Mouse (Mus musculus): Measurements from ENCODE around the gene Kifc5b. TPM values are rescaled to one million over a fixed set of nuclear protein-coding genes. Genes with fewer than 3 reads are reported as not detected.
"Not testable (repeated sequence)": the region's sequence is repeated elsewhere in the genome, so short reads cannot be mapped to it uniquely, and the experiment has no call there.

Kifc5b gene
- polyA plus RNA-seq, 1 experiment from 2014 or later, result 11.6 TPM

GRCm38 (mm10) chr17:26931795-26932194 lies 14.9 kb downstream of the Kifc5b start:
- H3K9me3 ChIP-seq; H3K27me3 ChIP-seq (replicated peaks; ENCODE audit: low read depth, poor library complexity, severe bottlenecking); H3K27ac ChIP-seq (replicated peaks); H3K4me3 ChIP-seq: not testable (repeated sequence)
- WGBS, result 75% methylated on average over 7 of the region's 7 CpGs
- Histone ChIP-seq H3K36me3 (replicated peaks) (peaks cover 80% of the 10 kb centered on the region), H3K4me1 (peaks cover 24% of the 10 kb centered on the region)
- peak; percentile 52 for DNase-seq (ENCODE audit: low spot score)

DNA sequence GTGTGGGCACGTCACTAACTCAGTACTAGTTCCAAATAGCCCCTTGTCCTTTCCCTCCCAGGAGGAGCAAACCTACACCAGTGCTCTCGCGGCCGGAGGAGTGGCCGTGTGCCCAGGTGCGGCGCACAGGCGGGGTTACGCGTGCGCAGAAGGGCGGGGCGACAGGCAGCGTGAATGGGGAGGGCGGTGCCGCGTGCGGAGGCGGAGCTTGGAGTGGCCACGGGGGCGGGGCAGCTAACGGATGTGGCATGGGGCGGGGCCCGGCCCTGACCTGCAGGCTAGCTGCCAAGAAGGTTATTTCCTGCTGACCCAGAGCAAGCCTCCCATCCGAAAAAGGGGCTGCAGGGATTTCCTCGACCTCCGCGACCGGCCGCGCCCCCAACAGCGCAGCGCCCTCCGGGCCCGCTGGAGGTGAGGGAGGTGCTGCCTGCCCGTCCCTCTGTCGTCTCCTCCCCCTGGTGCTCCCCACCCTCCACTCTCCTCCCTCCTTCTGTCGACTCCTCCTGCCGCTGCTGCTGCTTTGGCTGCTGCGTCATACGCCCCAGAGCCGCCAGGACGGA lies 16.0 kb downstream of the Kifc5b start, which contains the start of gene Phf1:
Gene Phf1 (plus strand): TSS at position 214 of the 560 bp plus-strand sequence.
- H3K36me3 ChIP-seq (replicated peaks), result peaks cover 79% of the 10 kb centered on the region

DNA sequence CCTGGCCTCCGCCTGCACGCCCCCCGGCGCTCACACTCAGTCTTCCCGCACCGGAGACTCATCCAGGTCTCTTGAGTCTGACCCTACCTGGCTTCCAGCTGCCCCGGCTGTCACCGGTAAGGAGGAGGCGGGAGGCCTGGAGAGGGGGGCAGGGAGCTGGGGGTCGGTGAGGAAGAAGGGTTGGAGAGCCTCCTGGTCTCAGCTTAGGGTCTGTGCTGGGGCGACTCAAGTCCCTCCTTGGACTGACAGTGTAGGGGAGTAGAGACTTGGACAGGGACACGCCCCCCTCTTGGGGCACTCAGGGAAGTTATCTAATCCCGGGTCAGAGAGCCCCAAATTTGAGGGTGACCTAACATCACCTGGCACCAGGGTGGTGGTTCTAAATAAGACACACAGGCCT lies 16.5 kb downstream of the Kifc5b start:
- DNase-seq (ENCODE audit: low spot score), result no peak
- peak overlapping the region; percentile 89 for H3K27ac ChIP-seq (replicated peaks)
- H3K36me3 ChIP-seq (replicated peaks), result peaks cover 74% of the 10 kb centered on the region

More for the DNA sequence above, 16.0 kb downstream of the Kifc5b start, which contains the start of gene Phf1:
- H3K4me1 ChIP-seq, result peaks cover 36% of the 10 kb centered on the region
- H3K4me3 ChIP-seq, result peak within 1 kb of the TSS; percentile 81
- no peaks in the 10 kb centered on the region for H3K27me3 ChIP-seq (replicated peaks; ENCODE audit: low read depth, poor library complexity, severe bottlenecking)
- WGBS, result under 1% methylated on average over 43 of the region's 43 CpGs
- H3K27ac ChIP-seq (replicated peaks), result peak within 1 kb of the TSS; percentile 89
- no peaks in the 10 kb centered on the region for H3K9me3 ChIP-seq
- DNase-seq (ENCODE audit: low spot score), result peak; percentile 97

GRCm38 (mm10) chr17:26933885-26934827 lies 17.3 kb downstream of the Kifc5b start:
- Histone ChIP-seq H3K9me3 (no peaks in the 10 kb centered on the region), H3K27ac (replicated peaks) (peak overlapping the region; percentile 89; the same call in 1 of the 2 replicates), H3K36me3 (replicated peaks) (peaks cover 66% of the 10 kb centered on the region), H3K4me1 (peaks cover 45% of the 10 kb centered on the region), H3K27me3 (replicated peaks; ENCODE audit: low read depth, poor library complexity, severe bottlenecking) (no peaks in the 10 kb centered on the region), H3K4me3 (peak overlapping the region; percentile 81)
- DNase-seq (ENCODE audit: low spot score), result no peak
- WGBS, result 82% methylated on average over 16 of the region's 16 CpGs

More for the DNA sequence above, 16.5 kb downstream of the Kifc5b start:
- H3K9me3 ChIP-seq, result no peaks in the 10 kb centered on the region
- WGBS, result 7% methylated on average over 13 of the region's 13 CpGs
- peak overlapping the region; percentile 81 for H3K4me3 ChIP-seq
- peaks cover 41% of the 10 kb centered on the region for H3K4me1 ChIP-seq
- no peaks in the 10 kb centered on the region for H3K27me3 ChIP-seq (replicated peaks; ENCODE audit: low read depth, poor library complexity, severe bottlenecking)

DNA sequence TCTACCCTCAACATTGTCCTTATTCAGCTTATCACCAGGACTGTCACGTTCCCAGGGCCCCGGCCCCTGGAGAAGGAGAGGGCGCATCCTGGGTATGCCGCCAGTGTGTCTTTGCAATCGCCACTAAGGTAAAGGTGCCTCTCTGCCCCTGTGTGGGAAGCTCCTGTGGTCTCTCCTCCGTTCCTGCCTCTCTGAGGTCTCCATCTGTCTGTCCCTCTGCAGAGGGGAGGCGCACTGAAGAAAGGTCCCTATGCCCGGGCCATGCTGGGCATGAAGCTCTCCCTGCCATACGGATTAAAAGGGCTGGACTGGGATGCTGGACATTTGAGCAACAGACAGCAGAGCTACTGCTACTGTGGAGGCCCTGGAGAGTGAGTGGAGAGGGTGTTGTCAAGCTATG lies 18.1 kb downstream of the Kifc5b start:
- Histone ChIP-seq H3K9me3 (no peaks in the 10 kb centered on the region), H3K27me3 (replicated peaks; ENCODE audit: low read depth, poor library complexity, severe bottlenecking) (no peaks in the 10 kb centered on the region), H3K27ac (replicated peaks) (no peak overlapping the region), H3K4me1 (peaks cover 50% of the 10 kb centered on the region), H3K4me3 (no peak overlapping the region), H3K36me3 (replicated peaks) (peaks cover 57% of the 10 kb centered on the region)
- WGBS, result 88% methylated on average over 9 of the region's 9 CpGs
- DNase-seq (ENCODE audit: low spot score), result no peak

DNA sequence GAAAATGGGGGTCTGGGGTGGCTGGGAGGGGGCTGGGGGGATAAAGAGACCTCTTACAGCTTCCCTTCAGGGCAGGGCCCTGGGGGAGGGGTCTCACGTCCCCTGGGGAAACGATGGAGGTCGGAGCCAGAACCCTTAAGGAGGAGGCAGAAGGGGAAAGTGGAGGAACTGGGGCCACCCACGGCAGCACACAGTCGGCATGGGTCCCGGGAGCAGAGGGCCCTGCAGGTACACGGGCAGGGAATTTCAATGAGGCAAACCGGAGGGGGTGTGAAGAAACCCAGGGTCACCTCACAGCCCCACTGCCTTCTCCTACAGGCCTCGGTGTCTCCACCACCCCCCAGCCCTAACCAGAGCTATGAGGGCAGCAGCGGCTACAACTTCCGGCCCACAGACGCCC lies 19.6 kb downstream of the Kifc5b start:
- 82% methylated on average over 12 of the region's 12 CpGs for WGBS

GRCm38 (mm10) chr17:26936921-26937695 lies 20.2 kb downstream of the Kifc5b start:
- WGBS, result 88% methylated on average over 15 of the region's 15 CpGs
- Histone ChIP-seq H3K4me3 (peak overlapping the region; percentile 77), H3K4me1 (peaks cover 71% of the 10 kb centered on the region), H3K36me3 (replicated peaks) (peaks cover 38% of the 10 kb centered on the region), H3K27me3 (replicated peaks; ENCODE audit: low read depth, poor library complexity, severe bottlenecking) (no peaks in the 10 kb centered on the region), H3K27ac (replicated peaks) (no peak overlapping the region; the same call in 1 of the 2 replicates), H3K9me3 (no peaks in the 10 kb centered on the region)
- no peak for DNase-seq (ENCODE audit: low spot score)

More for the DNA sequence above, 19.6 kb downstream of the Kifc5b start:
- Histone ChIP-seq H3K9me3 (no peaks in the 10 kb centered on the region), H3K27ac (replicated peaks) (no peak overlapping the region), H3K36me3 (replicated peaks) (peaks cover 43% of the 10 kb centered on the region), H3K27me3 (replicated peaks; ENCODE audit: low read depth, poor library complexity, severe bottlenecking) (no peaks in the 10 kb centered on the region), H3K4me1 (peaks cover 65% of the 10 kb centered on the region), H3K4me3 (peak overlapping the region; percentile 77; the same call in 1 of the 2 replicates)
- no peak for DNase-seq (ENCODE audit: low spot score)

- Histone ChIP-seq H3K27me3 (replicated peaks; ENCODE audit: low read depth, poor library complexity, severe bottlenecking) (no peaks in the 10 kb centered on the region), H3K9me3 (no peaks in the 10 kb centered on the region), H3K4me3 (peak overlapping the region; percentile 77), H3K27ac (replicated peaks) (peak overlapping the region; percentile 92), H3K4me1 (peaks cover 74% of the 10 kb centered on the region), H3K36me3 (replicated peaks) (peaks cover 38% of the 10 kb centered on the region)
- WGBS, result 63% methylated on average over 16 of the region's 16 CpGs
- DNase-seq (ENCODE audit: low spot score), result no peak
Measured at GRCm38 (mm10) chr17:26937883-26938695, 21.2 kb downstream of the Kifc5b start.

- Histone ChIP-seq H3K9me3 (no peaks in the 10 kb centered on the region), H3K4me3 (peak overlapping the region; percentile 77), H3K27me3 (replicated peaks; ENCODE audit: low read depth, poor library complexity, severe bottlenecking) (no peaks in the 10 kb centered on the region), H3K27ac (replicated peaks) (peak overlapping the region; percentile 92), H3K36me3 (replicated peaks) (peaks cover 38% of the 10 kb centered on the region), H3K4me1 (peaks cover 68% of the 10 kb centered on the region)
- 0% methylated on average over 22 of the region's 22 CpGs for WGBS
- no peak for DNase-seq (ENCODE audit: low spot score)
Measured at GRCm38 (mm10) chr17:26938731-26939130, 21.8 kb downstream of the Kifc5b start.

DNA sequence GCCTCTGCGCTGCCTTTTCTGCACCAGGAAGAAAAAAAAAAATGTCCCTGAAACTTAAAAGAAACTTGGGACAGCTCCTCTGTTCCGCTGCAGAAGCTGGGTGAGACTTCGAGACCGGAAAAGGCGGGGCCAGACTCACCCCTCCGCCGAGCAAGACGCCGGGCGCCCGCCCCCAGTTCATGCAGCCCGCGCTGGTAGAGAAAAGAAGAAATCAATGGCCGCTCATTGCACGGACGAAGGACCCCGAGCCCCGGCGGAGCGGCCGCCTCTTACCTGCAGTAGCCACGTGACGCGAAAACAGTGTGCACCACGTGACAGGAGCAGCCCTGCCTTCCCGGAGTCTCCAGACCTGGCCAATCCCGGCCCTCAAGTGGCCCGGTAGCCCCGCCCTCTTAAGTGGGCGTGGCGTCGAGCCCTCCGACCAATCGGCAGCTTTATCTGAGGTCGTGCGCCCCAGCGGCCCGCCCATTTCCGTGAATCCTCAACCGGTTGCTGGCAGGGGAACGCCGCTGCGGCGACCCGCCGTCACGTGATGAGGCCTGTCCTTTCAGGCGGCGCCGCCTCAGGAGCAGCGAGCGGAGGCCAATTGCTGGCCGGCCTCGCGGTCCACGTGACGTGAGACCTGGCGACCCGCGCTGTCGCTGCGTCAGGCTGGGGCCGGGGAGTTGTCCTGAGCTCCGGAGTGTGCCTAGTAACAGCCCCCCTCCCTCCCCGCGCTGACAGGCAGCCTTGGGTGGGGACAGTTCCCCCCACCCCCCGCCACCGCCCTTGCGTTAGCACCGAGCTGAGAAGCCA lies 22.5 kb downstream of the Kifc5b start, which contains the start of gene Cuta:
Gene Cuta (minus strand): TSS at position 392 of the 795 bp plus-strand sequence.
- WGBS, result under 1% methylated on average over 70 of the region's 70 CpGs
- Histone ChIP-seq H3K4me1 (peaks cover 63% of the 10 kb centered on the region), H3K9me3 (no peaks in the 10 kb centered on the region), H3K27me3 (replicated peaks; ENCODE audit: low read depth, poor library complexity, severe bottlenecking) (0 out of 2 replicates have a peak, but pooled peaks cover 2% of the 10 kb centered on the region), H3K27ac (replicated peaks) (peak within 1 kb of the TSS; percentile 92), H3K36me3 (replicated peaks) (peaks cover 35% of the 10 kb centered on the region), H3K4me3 (peak within 1 kb of the TSS; percentile 77)
- DNase-seq (ENCODE audit: low spot score), result peak; percentile 100

- H3K4me3 ChIP-seq, result peak overlapping the region; percentile 77
- no peaks in the 10 kb centered on the region for H3K9me3 ChIP-seq
- H3K27me3 ChIP-seq (replicated peaks; ENCODE audit: low read depth, poor library complexity, severe bottlenecking), result 0 out of 2 replicates have a peak, but pooled peaks cover 6% of the 10 kb centered on the region
- 2% methylated on average over 3 of the region's 3 CpGs for WGBS
- peaks cover 34% of the 10 kb centered on the region for H3K36me3 ChIP-seq (replicated peaks)
- no peak for DNase-seq (ENCODE audit: low spot score)
- H3K4me1 ChIP-seq, result peaks cover 66% of the 10 kb centered on the region
- H3K27ac ChIP-seq (replicated peaks), result peak overlapping the region; percentile 92
Measured at GRCm38 (mm10) chr17:26939973-26940300, 23.0 kb downstream of the Kifc5b start.
